Mouse (Mus musculus) frontal cortex, postnatal 10 days (tissue): ENCODE measurements around the gene Mfng.
A peak's percentile ranks its signal among the peaks of the same experiment; 100 is the strongest.

ENCODE experiments used
- DNase-seq, 2 experiments: peaks; one replicate each; pipeline ENCODE4 v3.0.0; 2022; ENCODE audit warnings: low spot score in 2 of 2, mixed read lengths in 1 of 2

The Mfng gene

DNA sequence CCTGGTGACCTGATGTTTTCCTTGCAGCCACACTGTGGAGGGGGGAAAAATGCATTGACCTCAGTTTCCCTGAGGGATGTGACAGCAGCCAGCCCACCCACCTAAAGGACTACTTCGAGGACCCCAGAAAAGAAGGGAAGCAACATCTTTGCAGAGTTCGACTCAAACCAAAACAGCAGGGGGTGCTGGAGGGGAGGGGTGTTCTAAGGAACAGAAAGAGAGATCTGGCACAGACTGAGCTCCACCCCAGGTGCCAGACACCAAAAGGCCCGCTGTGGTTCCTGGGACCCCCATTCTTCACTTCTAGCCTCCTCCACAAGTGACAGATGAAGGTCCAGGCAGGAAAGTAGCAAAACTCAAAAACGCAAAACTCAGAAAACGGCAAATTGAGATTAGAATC lies 57.4 kb downstream of the Mfng start:
- no peak for DNase-seq

DNA sequence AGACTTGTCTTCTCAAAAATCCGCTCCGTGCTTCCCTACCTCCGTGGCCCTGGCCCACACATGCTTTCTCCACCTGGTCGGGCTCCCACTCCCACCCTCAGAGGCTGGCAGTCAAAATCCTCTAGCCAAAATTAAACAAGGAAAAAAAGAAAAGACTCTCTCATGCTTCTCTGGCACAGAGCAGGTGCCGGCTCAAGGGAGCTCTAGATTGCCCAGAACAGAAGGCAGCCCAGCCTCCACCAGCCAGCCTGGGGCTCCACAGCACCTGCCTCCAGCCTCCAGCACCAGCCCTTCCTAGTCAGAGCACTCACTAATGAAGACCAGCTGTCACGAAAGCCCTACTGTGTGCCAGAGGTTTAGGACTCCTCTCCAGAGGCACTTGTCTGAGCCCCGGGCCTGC lies 59.5 kb downstream of the Mfng start:
- no peak for DNase-seq

- DNase-seq, result peak in 1 of 2 experiments; percentile 69
Observed at GRCm38 (mm10) chr15:78712335-78713258, 60.7 kb downstream of the Mfng start.

DNA sequence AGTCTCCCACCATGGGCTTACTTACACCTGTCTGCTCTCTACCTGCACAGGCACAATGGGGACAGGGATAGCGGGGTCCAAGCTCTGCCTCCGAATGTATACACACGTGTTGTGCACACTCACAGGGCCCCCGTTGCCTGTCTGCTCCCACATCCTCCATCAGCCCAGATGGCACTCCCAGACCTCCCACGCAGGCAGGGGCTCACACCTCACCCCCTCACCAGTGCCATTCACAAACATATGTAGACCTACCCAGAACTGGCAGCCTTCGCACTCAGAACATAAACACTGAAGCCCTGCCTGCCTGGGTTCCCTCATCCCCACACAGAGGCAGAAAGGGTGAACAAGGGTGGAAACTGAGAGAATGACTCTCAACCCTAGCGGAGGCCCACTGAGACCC lies 61.3 kb downstream of the Mfng start:
- peak in 1 of 2 experiments; percentile 72 for DNase-seq

DNA sequence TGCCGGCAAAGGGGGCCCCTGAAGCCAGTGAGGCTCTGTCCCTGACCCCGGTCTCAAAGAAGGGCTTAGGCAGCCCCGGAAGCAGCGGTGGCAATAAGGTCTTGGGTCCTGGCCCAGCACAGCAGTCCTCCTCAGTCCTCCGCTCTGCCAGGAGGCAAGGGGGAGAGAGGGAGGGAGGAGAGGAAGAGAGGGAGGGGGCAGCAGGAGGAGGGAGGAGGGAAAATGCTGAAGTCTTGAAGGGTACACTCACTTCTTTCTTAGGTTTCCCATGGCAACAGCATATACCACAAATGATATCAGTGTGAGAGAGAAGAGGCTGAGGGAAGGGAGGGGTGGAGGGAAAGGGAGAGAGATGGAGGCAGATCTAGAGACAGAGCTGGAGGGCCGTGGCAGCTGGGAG lies 62.6 kb downstream of the Mfng start:
- DNase-seq, result peak; percentile 63 to 75

DNA sequence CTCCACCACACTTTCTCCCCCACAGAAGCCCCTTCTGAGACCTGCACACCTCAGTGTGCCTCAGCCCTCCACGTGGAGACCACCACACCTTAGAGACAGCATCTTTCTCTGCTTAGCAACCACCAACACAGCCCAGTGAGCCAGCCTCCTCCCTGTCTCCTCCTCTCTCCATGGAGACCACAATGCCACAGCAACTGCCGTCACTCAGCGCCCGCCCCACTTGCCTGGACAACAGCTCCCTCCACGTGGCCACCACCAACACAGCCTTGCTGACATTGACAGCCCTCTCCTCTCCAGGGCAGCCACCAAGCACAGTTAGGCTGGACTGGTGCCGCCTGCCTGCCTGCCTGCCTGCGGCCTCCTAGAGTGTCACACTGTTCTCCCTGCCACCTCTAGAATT lies 63.5 kb downstream of the Mfng start:
- DNase-seq, result peak; percentile 70 to 80

- DNase-seq, result no peak
Observed at GRCm38 (mm10) chr15:78706630-78707029, 66.6 kb downstream of the Mfng start.
